28 mouse cellular contexts compared by ENCODE assay signal in the genomic region with DNA sequence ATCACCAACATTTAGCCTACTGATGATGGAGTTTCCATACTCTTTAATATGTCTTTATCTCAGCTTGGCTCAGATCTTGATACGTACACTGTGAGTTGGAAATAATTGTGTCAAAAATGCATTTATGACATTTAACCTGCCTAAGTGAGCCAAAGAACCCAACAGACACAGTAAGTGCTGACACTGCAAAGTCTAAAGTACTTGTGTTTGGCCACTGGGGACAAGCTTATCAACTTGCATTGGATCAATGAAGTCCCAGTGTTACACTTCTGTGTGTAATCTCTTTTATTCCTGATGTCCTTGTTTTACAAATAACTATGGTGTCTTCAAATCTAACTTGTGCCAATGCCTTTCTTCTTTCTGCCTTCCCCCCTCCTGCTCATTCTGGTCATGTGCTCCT.
"Had no signal": no experiment of that assay in that cellular context is flagged by ENCODE, and none has a peak within 500 bp of the region (broad histone marks: within the 10 kb centered on the region; RNA-seq: fewer than 3 reads in every experiment).

No protein-coding gene starts in this region.

- H3K9me3 ChIP-seq: heart, embryonic 13.5 days; heart, embryonic 15.5 days; hindbrain, embryonic 13.5 days; hindbrain, embryonic 15.5 days; kidney, embryonic 15.5 days; limb, embryonic 10.5 days; limb, embryonic 12.5 days; liver, embryonic 13.5 days; liver, embryonic 15.5 days had no signal

- H3K27me3 ChIP-seq: heart, embryonic 13.5 days; heart, embryonic 15.5 days; hindbrain, embryonic 13.5 days; hindbrain, embryonic 15.5 days; kidney, embryonic 15.5 days; limb, embryonic 12.5 days; liver, embryonic 13.5 days; liver, embryonic 15.5 days had no signal

- H3K4me3 ChIP-seq: heart, adult 2 months; heart, embryonic 13.5 days; heart, embryonic 15.5 days; hindbrain, embryonic 13.5 days; hindbrain, embryonic 15.5 days; kidney, embryonic 15.5 days; left cerebral cortex, adult 2 months; limb, embryonic 10.5 days; limb, embryonic 12.5 days; liver, embryonic 13.5 days; liver, embryonic 15.5 days had no signal

- H3K27ac ChIP-seq: heart, adult 2 months; heart, embryonic 13.5 days; heart, embryonic 15.5 days; hindbrain, embryonic 13.5 days; hindbrain, embryonic 15.5 days; hindbrain, postnatal 0 days; kidney, embryonic 15.5 days; kidney, postnatal 0 days; left cerebral cortex, adult 2 months; limb, embryonic 10.5 days; limb, embryonic 12.5 days; liver, embryonic 13.5 days; liver, embryonic 15.5 days had no signal

- H3K9ac ChIP-seq: heart, embryonic 13.5 days; heart, embryonic 15.5 days; hindbrain, embryonic 13.5 days; hindbrain, embryonic 15.5 days; kidney, embryonic 15.5 days; limb, embryonic 12.5 days; liver, embryonic 13.5 days; liver, embryonic 15.5 days; liver, postnatal 0 days had no signal

- DNase-seq: gastrocnemius, postnatal 14 days; gastrocnemius, postnatal 36 days; heart, adult 11 months; heart, adult 2 months; heart, postnatal 14 days; heart, postnatal 36 days; kidney, adult 11 months; kidney, adult 2 months; kidney, adult 9 months; kidney, postnatal 14 days; kidney, postnatal 36 days; layer of hippocampus, adult 9-11 months; liver; liver, embryonic 13.5 days; liver, postnatal 0 days had no signal

- H3K4me2 ChIP-seq: heart, embryonic 11.5 days; heart, embryonic 13.5 days; heart, embryonic 15.5 days; hindbrain, embryonic 13.5 days; hindbrain, embryonic 15.5 days; kidney, embryonic 15.5 days; limb, embryonic 12.5 days; liver, embryonic 13.5 days; liver, embryonic 15.5 days had no signal

- ATAC-seq: hindbrain, postnatal 0 days; intestine, embryonic 16.5 days; liver, postnatal 0 days had no signal

- H3K36me3 ChIP-seq: heart, embryonic 15.5 days; hindbrain, embryonic 13.5 days; hindbrain, embryonic 15.5 days; limb, embryonic 10.5 days; limb, embryonic 12.5 days; liver, embryonic 13.5 days; liver, embryonic 15.5 days had no signal

- H3K4me1 ChIP-seq: heart, embryonic 13.5 days; heart, embryonic 15.5 days; hindbrain, embryonic 13.5 days; hindbrain, embryonic 15.5 days; kidney, embryonic 15.5 days; liver, embryonic 15.5 days had no signal
